Mouse (Mus musculus) intestine, postnatal 0 days (tissue): Measurements from ENCODE around the gene Plin3. TPM values are rescaled to one million over a fixed set of nuclear protein-coding genes. Genes with fewer than 3 reads are reported as not detected.

Experiments
- ATAC-seq: fragments of 200-750 bp; cut with Nextera tagmentation; 2 replicates; pipeline ENCODE4 v1.8.0; 2017; ENCODE audit warnings: mild to moderate bottlenecking, moderate TSS enrichment, moderate library complexity
- H3K27ac ChIP-seq: fragments of 300-500 bp; sonication (generic); 2 replicates; pipeline ENCODE4 v1.5.1; 2014; ENCODE audit warnings: mild to moderate bottlenecking, low read depth, low read length, moderate library complexity
- H3K27me3 ChIP-seq: fragments of 300-500 bp; sonication (generic); replicated peaks from 2 replicates; pipeline ENCODE4 v1.6.1; 2014; ENCODE audit warnings: low read length, mixed read lengths; ENCODE audit not compliant: control insufficient read depth, insufficient read depth
- H3K36me3 ChIP-seq: fragments of 300-500 bp; sonication (generic); 2 replicates; pipeline ENCODE4 v1.6.1; 2014; ENCODE audit warnings: mild to moderate bottlenecking, moderate library complexity; ENCODE audit not compliant: control insufficient read depth, insufficient read depth
- H3K4me1 ChIP-seq: fragments of 300-500 bp; sonication (generic); replicated peaks from 2 replicates; pipeline ENCODE4 v1.6.1; 2014; ENCODE audit warnings: antibody characterized with exemption, low read length, mixed read lengths; ENCODE audit not compliant: control insufficient read depth, insufficient read depth
- H3K4me2 ChIP-seq: fragments of 300-500 bp; sonication (generic); replicated peaks from 2 replicates; pipeline ENCODE4 v1.6.1; 2014; ENCODE audit warnings: low read depth, mild to moderate bottlenecking, moderate library complexity
- H3K4me3 ChIP-seq: fragments of 300-500 bp; sonication (generic); 2 replicates; pipeline ENCODE4 v1.5.1; 2014; ENCODE audit warnings: low read depth, low read length
- H3K9ac ChIP-seq: fragments of 300-500 bp; sonication (generic); 2 replicates; pipeline ENCODE4 v1.6.1; 2014; ENCODE audit warnings: mild to moderate bottlenecking, low read depth, low read length
- H3K9me3 ChIP-seq: fragments of 300-500 bp; sonication (generic); 2 replicates; pipeline ENCODE4 v1.6.1; 2016; ENCODE audit warnings: mixed run types; ENCODE audit not compliant: control insufficient read depth
- CTCF ChIP-seq: sonication (generic); IDR thresholded peaks from 2 replicates; pipeline ENCODE4 v1.5.1; 2016; ENCODE audit warnings: low read depth, mild to moderate bottlenecking, control low read depth, antibody characterized with exemption, moderate library complexity
- WGBS: fragments of 180-500 bp; shearing (Covaris S2); extraction: QIAGEN DNeasy Blood & Tissue Kit; methylation state at CpG from one replicate; pipeline ENCODE4 v1.1.7; 2014; 5-methylcytosine and 5-hydroxymethylcytosine counted together
- polyA plus RNA-seq: library from polyadenylated mRNA; unstranded; fragments of >200 nt; fragmentation: Nextera tagmentation; extraction: Ambion mirVana; gene quantifications from 2 replicates; pipeline ENCODE4 v1.2.1, GENCODE M21; 2015

The Plin3 gene
- polyA plus RNA-seq, 1 experiment from 2014 or later = 521 TPM

DNA sequence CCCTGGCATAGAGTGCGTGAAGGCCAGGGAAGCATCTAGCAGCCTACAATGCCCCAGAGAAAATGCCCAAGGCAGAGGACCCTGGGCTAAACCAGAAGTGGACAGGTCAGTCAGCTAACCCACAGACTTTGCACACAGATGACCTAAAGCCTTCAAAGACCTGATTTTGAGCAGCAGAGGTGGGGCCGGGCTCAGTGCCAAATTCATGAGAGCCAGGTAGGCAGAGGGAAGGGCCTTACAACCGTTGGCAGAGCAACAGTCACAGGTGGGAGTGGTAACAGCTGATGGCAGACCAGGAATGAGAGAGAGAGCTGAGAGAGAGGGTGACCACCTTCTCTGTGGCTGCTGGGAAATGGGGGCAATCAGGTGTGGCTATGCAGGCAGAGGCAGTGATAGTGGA, 20.0 kb downstream of the Plin3 start:
- no peak overlapping the region for H3K27ac ChIP-seq

GRCm38 (mm10) chr17:56271609-56272253, 20.9 kb downstream of the Plin3 start:
- 86% methylated on average over 12 of the region's 12 CpGs for WGBS
- Histone ChIP-seq H3K4me3 (no peak overlapping the region), H3K9me3 (no peaks in the 10 kb centered on the region), H3K4me1 (no peaks in the 10 kb centered on the region), H3K9ac (no peak overlapping the region), H3K36me3 (peaks cover 44% of the 10 kb centered on the region), H3K27me3 (no peaks in the 10 kb centered on the region), H3K27ac (no peak overlapping the region), H3K4me2 (no peak overlapping the region)
- no peak for ATAC-seq
- TF ChIP-seq CTCF = peak; percentile 33; the same call in 1 of the 2 replicates

More for the DNA sequence above, 20.0 kb downstream of the Plin3 start:
- Histone ChIP-seq H3K27me3 (no peaks in the 10 kb centered on the region), H3K9ac (no peak overlapping the region), H3K4me2 (no peak overlapping the region; the same call in 1 of the 2 replicates), H3K4me3 (no peak overlapping the region), H3K9me3 (no peaks in the 10 kb centered on the region), H3K36me3 (peaks cover 44% of the 10 kb centered on the region), H3K4me1 (no peaks in the 10 kb centered on the region)
- TF ChIP-seq CTCF = no peak
- WGBS = 62% methylated on average over 3 of the region's 3 CpGs
- no peak for ATAC-seq

DNA sequence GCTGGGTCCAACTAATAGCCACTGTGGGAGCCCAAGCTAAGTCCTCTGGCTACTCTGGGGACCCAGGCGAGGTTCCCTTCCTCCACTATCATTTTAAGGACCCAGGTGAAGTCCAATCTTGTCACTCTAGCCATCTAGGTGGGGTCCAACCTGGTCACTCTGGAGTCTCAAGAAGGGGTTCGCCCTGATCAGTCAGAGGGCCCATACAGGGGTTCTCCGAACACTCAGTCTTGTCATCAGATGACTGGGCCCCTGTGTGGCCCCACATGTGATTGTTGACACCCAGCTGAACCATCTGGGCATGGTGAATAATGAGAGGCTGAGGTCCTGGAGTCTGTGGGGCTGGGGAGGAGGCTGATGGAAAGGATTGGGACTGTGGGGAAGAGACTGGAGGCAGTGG, 22.9 kb downstream of the Plin3 start:
- 67% methylated on average over 3 of the region's 3 CpGs for WGBS
- H3K27me3 ChIP-seq = no peaks in the 10 kb centered on the region
- H3K27ac ChIP-seq = peak overlapping the region; percentile 67; the same call in 1 of the 2 replicates
- no peak overlapping the region for H3K4me3 ChIP-seq
- no peak for TF ChIP-seq CTCF
- H3K36me3 ChIP-seq = peaks cover 44% of the 10 kb centered on the region
- no peak for ATAC-seq
- H3K4me1 ChIP-seq = no peaks in the 10 kb centered on the region
- H3K9me3 ChIP-seq = no peaks in the 10 kb centered on the region
- H3K9ac ChIP-seq = no peak overlapping the region
- peak overlapping the region; percentile 66 for H3K4me2 ChIP-seq

DNA sequence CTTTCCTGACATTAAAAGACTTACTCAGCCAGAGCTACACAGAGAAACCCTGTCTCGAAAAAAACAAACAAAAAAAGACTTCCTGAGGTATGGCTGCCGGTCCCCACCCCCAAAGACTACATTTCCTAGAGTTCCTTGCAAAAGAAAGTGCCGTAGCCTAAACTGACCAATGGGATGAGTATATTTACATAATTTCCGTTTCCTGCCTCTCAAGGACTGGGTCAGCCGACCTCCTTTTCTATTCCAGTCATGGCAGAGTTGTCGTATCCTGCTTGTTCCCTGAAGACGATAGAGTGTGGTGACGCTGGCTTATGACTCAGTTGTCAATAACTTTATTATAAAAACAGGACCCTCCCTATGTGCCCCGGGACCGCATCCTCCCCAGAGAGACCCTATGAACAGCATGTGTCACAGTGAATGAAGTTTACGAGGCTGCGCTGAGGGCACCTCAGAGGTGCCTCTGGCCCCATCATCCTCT, 23.5 kb downstream of the Plin3 start:
- WGBS = 14% methylated on average over 12 of the region's 12 CpGs
- peak overlapping the region; percentile 66 for H3K4me2 ChIP-seq
- H3K4me3 ChIP-seq = peak overlapping the region; percentile 28
- no peaks in the 10 kb centered on the region for H3K27me3 ChIP-seq
- H3K9me3 ChIP-seq = no peaks in the 10 kb centered on the region
- H3K36me3 ChIP-seq = peaks cover 43% of the 10 kb centered on the region
- TF ChIP-seq CTCF = no peak
- no peaks in the 10 kb centered on the region for H3K4me1 ChIP-seq
- H3K27ac ChIP-seq = peak overlapping the region; percentile 67
- ATAC-seq = peak; percentile 70
- H3K9ac ChIP-seq = peak overlapping the region; percentile 4; the same call in 1 of the 2 replicates

- no peaks in the 10 kb centered on the region for H3K4me1 ChIP-seq
- no peak overlapping the region for H3K4me2 ChIP-seq
- H3K27me3 ChIP-seq = no peaks in the 10 kb centered on the region
- H3K27ac ChIP-seq = no peak overlapping the region
- 58% methylated on average over 3 of the region's 3 CpGs for WGBS
- peaks cover 29% of the 10 kb centered on the region for H3K36me3 ChIP-seq
- no peak overlapping the region for H3K9ac ChIP-seq
- no peaks in the 10 kb centered on the region for H3K9me3 ChIP-seq
- ATAC-seq = no peak
- no peak for TF ChIP-seq CTCF
- H3K4me3 ChIP-seq = no peak overlapping the region
Measured at GRCm38 (mm10) chr17:56266271-56266670, 26.4 kb downstream of the Plin3 start.

GRCm38 (mm10) chr17:56265869-56266268, 26.8 kb downstream of the Plin3 start:
- WGBS = 40% methylated on average over 3 of the region's 3 CpGs
- TF ChIP-seq CTCF = no peak
- Histone ChIP-seq H3K4me1 (no peaks in the 10 kb centered on the region), H3K27ac (no peak overlapping the region), H3K4me2 (no peak overlapping the region), H3K9ac (no peak overlapping the region), H3K36me3 (peaks cover 27% of the 10 kb centered on the region), H3K27me3 (no peaks in the 10 kb centered on the region), H3K9me3 (no peaks in the 10 kb centered on the region), H3K4me3 (no peak overlapping the region)
- ATAC-seq = no peak
